Mouse (Mus musculus): ENCODE results near the gene Lrrc20. TPM values are rescaled to one million over a fixed set of nuclear protein-coding genes. Genes with fewer than 3 reads are reported as not detected.

Lrrc20 gene
- total RNA-seq, 2 experiments from 2014 or later = 16.2 to 16.7 TPM

GRCm38 (mm10) chr10:61473640-61474039 lies 2.0 kb upstream of the Lrrc20 start:
- DNase-seq (ENCODE audit: low spot score in 2 of 2) = no peak

- DNase-seq (ENCODE audit: low spot score in 2 of 2) = no peak
Observed at GRCm38 (mm10) chr10:61474344-61474743, 1.3 kb upstream of the Lrrc20 start.

GRCm38 (mm10) chr10:61476440-61477165 lies 1.0 kb downstream of the Lrrc20 start:
- DNase-seq (ENCODE audit: low spot score in 2 of 2) = no peak

DNA sequence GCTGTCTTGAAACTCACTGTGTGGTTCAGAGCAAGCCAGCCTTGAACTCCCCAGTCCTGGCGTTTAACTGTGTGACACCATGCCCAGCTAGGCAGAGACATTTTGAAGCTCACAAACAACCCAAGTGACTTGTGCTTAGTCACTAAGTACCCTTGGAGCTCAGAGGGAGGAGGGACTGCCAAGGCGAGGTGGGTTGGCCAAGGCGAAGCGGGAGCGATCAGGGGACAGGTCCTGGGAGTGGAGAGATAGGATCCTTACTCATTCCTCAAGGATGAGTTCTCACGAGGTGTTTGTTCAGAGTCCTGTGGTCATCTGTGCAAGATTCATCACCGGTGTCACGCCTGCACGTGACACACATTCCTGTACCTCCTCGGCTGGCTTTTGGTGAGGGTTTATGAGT lies 3.9 kb downstream of the Lrrc20 start:
- no peak for DNase-seq (ENCODE audit: low spot score in 2 of 2)

DNA sequence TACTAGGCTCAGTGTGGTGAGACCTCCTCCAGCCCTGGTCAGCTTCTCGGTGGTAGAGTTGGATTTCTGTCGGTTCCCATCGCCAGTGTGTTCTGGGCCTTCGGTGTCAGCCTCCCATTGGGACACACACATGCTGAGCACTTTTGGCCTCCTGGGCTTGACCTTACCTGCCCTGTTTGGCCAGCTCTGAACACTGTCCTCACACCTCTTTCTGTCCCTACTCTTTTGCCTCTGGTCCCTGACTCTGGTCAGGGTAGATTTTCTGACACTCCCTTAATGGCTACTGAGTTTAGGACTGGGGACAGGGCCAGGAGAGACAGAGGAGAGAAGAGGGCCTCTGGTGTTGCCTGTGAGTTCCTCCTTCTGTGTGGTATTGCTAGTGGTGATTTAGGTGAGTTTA lies 4.3 kb downstream of the Lrrc20 start:
- DNase-seq (ENCODE audit: low spot score in 2 of 2) = no peak

- no peak for DNase-seq (ENCODE audit: low spot score in 2 of 2)
Observed at GRCm38 (mm10) chr10:61480488-61480887, 4.9 kb downstream of the Lrrc20 start.

GRCm38 (mm10) chr10:61482771-61483170 lies 7.2 kb downstream of the Lrrc20 start:
- DNase-seq (ENCODE audit: low spot score in 2 of 2) = no peak

DNA sequence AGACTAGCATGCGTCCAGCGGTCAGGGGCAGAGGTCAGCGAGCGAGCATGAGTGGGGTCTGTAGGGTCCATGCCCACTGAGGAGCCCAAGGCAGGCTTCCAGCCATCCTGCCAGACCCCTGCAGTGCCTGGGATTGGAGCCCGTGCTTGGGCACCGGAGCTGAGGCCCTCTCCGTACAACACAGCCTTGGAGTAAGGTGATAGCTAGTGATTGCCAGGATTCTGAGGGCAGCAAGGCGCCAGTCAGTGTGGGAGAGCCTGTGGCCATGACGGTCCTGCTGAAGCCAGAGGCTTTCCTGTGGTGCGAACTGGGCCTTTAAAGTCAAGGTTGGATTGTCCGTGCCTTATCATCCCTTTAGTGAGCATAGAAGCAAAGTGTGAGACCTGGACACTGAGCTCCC lies 9.2 kb downstream of the Lrrc20 start:
- no peak for DNase-seq (ENCODE audit: low spot score in 2 of 2)

- no peak for DNase-seq (ENCODE audit: low spot score in 2 of 2)
Observed at GRCm38 (mm10) chr10:61486551-61487339, 11.1 kb downstream of the Lrrc20 start.

DNA sequence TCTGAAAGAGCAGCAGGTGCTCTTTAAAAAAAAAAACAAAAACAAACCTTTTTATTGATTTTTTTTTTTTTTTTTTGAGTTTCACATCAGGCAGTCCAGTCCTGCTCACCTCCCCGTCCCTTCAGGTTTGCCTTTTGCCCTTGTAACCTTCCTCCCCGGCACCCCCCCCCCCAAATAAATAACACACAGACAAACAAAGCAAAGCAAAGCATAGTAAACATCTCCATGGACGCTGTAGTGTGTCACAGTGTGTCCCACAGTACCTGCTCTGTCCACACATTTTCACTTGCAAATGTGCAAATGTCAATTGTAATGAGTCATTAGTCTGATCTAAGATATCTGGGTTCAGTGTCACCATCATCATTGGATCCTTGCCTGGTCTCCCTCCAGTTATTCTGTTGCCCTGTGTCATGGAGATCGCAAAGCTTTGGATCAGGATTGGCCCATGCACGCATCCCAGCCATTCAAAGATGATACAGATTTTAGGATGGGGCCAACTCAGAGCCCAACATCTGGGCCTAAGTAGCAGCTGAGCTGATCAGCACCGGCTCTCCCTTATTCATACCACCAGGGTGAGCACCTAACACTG lies 13.0 kb downstream of the Lrrc20 start:
- DNase-seq (ENCODE audit: low spot score in 2 of 2) = no peak

GRCm38 (mm10) chr10:61491573-61491972 lies 16.0 kb downstream of the Lrrc20 start:
- DNase-seq (ENCODE audit: low spot score in 2 of 2) = no peak

- DNase-seq (ENCODE audit: low spot score in 2 of 2) = peak; percentile 77 to 87
Observed at GRCm38 (mm10) chr10:61492040-61492439, 16.4 kb downstream of the Lrrc20 start.

DNA sequence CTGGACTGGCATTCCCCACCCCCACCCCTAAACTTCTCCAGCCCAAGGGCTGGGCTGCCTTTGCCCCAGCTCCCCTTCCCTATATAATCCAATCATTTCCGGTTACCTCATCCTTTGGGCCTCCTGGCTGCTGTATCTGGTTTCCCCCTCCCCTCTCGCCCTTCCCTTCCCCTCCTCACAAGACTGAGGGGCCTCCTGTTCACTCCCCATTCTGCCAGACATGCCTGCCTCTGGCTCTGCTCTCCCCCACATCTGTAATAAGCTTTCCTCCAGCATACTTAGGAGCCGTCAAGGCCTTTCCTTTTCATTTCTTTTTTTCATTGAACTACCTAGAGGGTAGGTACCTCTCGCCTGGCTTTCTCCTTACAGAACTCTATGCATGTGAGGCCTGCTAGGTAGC lies 19.9 kb downstream of the Lrrc20 start:
- no peak for DNase-seq (ENCODE audit: low spot score in 2 of 2)

DNA sequence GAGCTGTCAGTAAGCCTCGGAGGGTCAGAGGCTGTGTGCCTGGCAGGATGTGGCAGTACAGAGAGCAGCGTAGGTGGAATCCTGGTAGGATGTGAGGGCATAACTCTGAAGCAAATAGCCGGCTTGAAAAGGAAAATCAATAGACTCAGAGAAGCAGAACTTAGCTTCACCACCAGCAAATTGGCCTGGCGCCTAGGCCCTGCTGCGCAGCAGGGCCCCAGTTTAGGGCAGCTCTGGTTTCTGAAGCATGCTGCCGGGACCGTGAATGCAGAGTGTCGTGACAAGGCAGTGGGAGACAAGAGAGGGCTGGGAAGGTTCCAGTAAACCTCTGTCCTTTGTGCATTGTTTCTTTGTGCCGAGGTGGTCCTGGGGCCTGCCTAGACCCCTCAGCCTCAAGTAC lies 20.6 kb downstream of the Lrrc20 start:
- no peak for DNase-seq (ENCODE audit: low spot score in 2 of 2)

DNA sequence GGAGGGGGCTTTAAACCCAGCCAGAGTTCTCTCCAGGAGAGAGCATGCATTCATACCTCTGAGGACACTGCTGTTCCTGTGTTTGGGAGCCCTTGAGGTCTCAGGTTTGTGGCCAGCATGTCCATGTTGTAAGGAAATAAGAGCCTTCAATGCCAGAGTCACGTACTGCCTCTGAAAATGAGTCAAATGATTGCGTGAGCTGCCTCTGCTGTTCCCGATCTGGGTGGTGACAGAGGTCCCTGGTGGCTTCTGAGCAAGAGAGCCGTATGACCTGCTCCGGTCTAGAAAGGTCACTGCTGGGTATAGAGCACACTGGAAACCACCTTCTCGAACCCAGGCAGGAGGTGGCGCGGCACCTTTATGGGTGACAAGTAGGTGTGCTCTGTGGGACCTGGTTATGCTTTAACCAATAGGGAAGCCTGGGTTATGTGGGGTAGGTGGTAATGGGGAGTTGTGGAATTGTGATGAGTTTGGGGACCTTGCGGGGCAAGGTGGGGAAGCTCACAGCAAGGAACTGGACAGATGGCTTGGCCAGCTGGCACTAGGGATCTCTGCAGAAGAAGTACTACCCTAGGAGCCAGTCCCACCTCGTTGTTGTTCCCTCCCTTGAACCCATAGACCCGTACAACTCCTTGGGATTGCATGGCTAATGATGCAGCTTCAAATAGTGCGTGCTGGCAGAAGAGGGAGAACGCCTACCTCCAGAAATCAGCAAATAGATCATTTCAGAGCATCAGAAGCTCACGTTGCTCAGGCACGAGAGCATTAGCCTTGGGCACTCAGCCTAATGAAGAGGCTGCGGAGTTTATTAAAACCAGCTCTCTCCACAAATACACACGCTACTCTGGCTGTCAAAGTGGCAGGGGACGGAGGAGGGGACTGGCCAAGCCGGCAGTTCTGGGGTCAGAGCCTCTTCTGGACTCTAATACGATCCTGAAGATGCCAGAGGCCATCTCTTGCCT lies 24.2 kb downstream of the Lrrc20 start:
- DNase-seq (ENCODE audit: low spot score in 2 of 2) = no peak

GRCm38 (mm10) chr10:61500756-61501155 lies 25.2 kb downstream of the Lrrc20 start:
- DNase-seq (ENCODE audit: low spot score in 2 of 2) = no peak

GRCm38 (mm10) chr10:61504073-61504472 lies 28.5 kb downstream of the Lrrc20 start:
- DNase-seq (ENCODE audit: low spot score in 2 of 2) = no peak

- DNase-seq (ENCODE audit: low spot score in 2 of 2) = no peak
Observed at GRCm38 (mm10) chr10:61506381-61507200, 31.0 kb downstream of the Lrrc20 start.

DNA sequence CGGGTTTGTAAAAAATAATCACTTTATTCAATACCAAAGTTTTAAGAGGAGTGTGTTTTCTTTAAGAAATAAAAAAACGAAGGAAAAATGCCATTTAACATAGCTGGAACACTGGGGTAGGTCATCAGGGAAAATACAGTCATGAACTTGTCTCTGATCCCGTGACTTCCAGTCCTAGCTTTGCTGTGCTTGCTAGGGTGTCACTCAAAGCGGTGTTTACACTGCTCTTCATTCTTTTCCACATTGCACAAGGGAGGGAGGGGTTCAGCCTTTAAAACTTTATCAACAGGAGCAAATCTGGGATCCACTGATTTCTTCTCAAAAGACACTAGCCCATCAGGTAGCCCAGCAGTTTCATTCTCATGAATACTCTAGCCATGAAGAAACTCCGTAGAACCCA lies 34.3 kb downstream of the Lrrc20 start:
- DNase-seq (ENCODE audit: low spot score in 2 of 2) = no peak

- DNase-seq (ENCODE audit: low spot score in 2 of 2) = no peak
Observed at GRCm38 (mm10) chr10:61510809-61511208, 35.2 kb downstream of the Lrrc20 start.
